Comparison of ENCODE assay signal across 18 mouse cellular contexts in the genomic region with DNA sequence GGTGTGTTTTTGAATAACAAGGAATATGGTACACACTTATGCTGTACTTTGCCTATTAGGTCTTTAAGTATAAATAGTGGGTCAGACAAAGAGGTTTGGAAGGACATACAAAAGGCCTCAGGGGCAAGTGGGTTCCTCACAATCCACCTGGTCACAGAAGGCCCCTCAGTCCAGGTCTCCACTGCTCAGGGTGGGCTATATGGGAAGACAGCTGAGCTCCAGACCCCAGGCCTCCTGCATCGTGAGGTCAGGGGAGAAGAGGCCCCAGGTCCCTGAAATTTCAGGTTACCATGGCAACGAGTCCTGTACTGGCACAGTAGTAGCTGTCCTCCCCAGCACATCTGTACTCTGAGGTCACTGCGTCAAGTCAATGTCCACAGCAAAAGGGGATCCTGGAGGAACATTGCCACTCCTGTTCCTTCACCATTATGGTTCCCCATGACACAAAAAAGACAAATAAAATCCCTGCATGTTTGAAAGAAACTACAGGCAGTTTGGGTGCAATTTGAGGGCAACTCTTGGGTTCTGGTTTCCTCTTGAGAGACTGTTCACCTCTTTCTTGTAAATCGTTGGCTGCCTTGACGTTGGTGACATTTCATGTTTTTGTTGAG.
A peak's percentile ranks its signal among the peaks of the same experiment; 100 is the strongest.
DNase-seq lines count a peak whose midpoint lies in the region; ATAC-seq and TF ChIP-seq lines count a peak whose summit lies in the region.
"Had no signal": no experiment of that assay in that cellular context is flagged by ENCODE, and none has a peak within 500 bp of the region (broad histone marks: within the 10 kb centered on the region; RNA-seq: fewer than 3 reads in every experiment).

No protein-coding gene starts in this region.

- no peak overlapping the region for H3K4me3 ChIP-seq in heart, embryonic 10.5 days
- no peak overlapping the region for H3K4me3 ChIP-seq in neural tube, embryonic 13.5 days
- H3K4me3 ChIP-seq in hindbrain, embryonic 14.5 days (replicated peaks; ENCODE audit: low read length), result no peak overlapping the region
- H3K4me3 ChIP-seq in neural tube, embryonic 14.5 days (ENCODE audit: low read depth, low read length), result no peak overlapping the region
- H3K4me3 ChIP-seq in lung, adult 2 months (replicated peaks; ENCODE audit: extremely low read depth, low read depth, low read length), result no peak overlapping the region
- H3K4me3 ChIP-seq: kidney, embryonic 15.5 days; myocyte; stomach, embryonic 15.5 days had no signal

- no peak for TF ChIP-seq CTCF in lung, adult 2 months (IDR thresholded peaks at IDR 0.05; ENCODE audit: insufficient read depth, low read length)

- no peak overlapping the region for H3K9ac ChIP-seq in neural tube, embryonic 13.5 days
- H3K9ac ChIP-seq in hindbrain, embryonic 14.5 days, result no peak overlapping the region
- H3K9ac ChIP-seq in neural tube, embryonic 14.5 days (replicated peaks; ENCODE audit: low read depth, low read length), result no peak overlapping the region
- H3K9ac ChIP-seq: kidney, embryonic 15.5 days; lung, embryonic 14.5 days; stomach, embryonic 15.5 days had no signal

- H3K4me1 ChIP-seq in heart, embryonic 10.5 days, result no peaks in the 10 kb centered on the region
- H3K4me1 ChIP-seq in neural tube, embryonic 13.5 days (replicated peaks), result peaks cover 3% of the 10 kb centered on the region; the same call in 1 of the 2 replicates
- no peaks in the 10 kb centered on the region for H3K4me1 ChIP-seq in hindbrain, embryonic 14.5 days (replicated peaks; ENCODE audit: control insufficient read depth, insufficient read depth, low read length)
- H3K4me1 ChIP-seq in neural tube, embryonic 14.5 days (ENCODE audit: control insufficient read depth, insufficient read depth, low read length), result no peaks in the 10 kb centered on the region
- no peaks in the 10 kb centered on the region for H3K4me1 ChIP-seq in lung, adult 2 months (ENCODE audit: control insufficient read depth, insufficient read depth, low read length)
- H3K4me1 ChIP-seq: kidney, embryonic 15.5 days; stomach, embryonic 15.5 days had no signal

- no peaks in the 10 kb centered on the region for H3K36me3 ChIP-seq in heart, embryonic 10.5 days
- H3K36me3 ChIP-seq in neural tube, embryonic 13.5 days, result peaks cover 11% of the 10 kb centered on the region
- H3K36me3 ChIP-seq in hindbrain, embryonic 14.5 days (replicated peaks; ENCODE audit: control insufficient read depth, insufficient read depth), result peaks cover 8% of the 10 kb centered on the region; the same call in 1 of the 2 replicates
- no peaks in the 10 kb centered on the region for H3K36me3 ChIP-seq in neural tube, embryonic 14.5 days (ENCODE audit: control insufficient read depth, insufficient read depth, low read length)
- H3K36me3 ChIP-seq: kidney, embryonic 15.5 days had no signal

- no peak overlapping the region for H3K4me2 ChIP-seq in neural tube, embryonic 13.5 days
- no peak overlapping the region for H3K4me2 ChIP-seq in hindbrain, embryonic 14.5 days (replicated peaks)
- H3K4me2 ChIP-seq in neural tube, embryonic 14.5 days (ENCODE audit: low read depth, low read length), result no peak overlapping the region
- H3K4me2 ChIP-seq: kidney, embryonic 15.5 days; lung, embryonic 14.5 days; stomach, embryonic 15.5 days had no signal

- WGBS in heart, embryonic 10.5 days, result 75% methylated on average over 5 of the region's 5 CpGs
- 76% methylated on average over 5 of the region's 5 CpGs for WGBS in neural tube, embryonic 13.5 days
- WGBS in hindbrain, embryonic 14.5 days, result 74% methylated on average over 5 of the region's 5 CpGs
- WGBS in neural tube, embryonic 14.5 days, result 66% methylated on average over 5 of the region's 5 CpGs
- 81% methylated on average over 5 of the region's 5 CpGs for WGBS in lung, adult 2 months

- H3K9me3 ChIP-seq in heart, embryonic 10.5 days, result no peaks in the 10 kb centered on the region
- H3K9me3 ChIP-seq in neural tube, embryonic 13.5 days, result no peaks in the 10 kb centered on the region
- no peaks in the 10 kb centered on the region for H3K9me3 ChIP-seq in hindbrain, embryonic 14.5 days (ENCODE audit: control insufficient read depth, low read length)
- no peaks in the 10 kb centered on the region for H3K9me3 ChIP-seq in neural tube, embryonic 14.5 days (ENCODE audit: control insufficient read depth, low read length)
- H3K9me3 ChIP-seq: kidney, embryonic 15.5 days; stomach, embryonic 15.5 days had no signal

- H3K27me3 ChIP-seq in heart, embryonic 10.5 days (ENCODE audit: insufficient read depth, poor library complexity, severe bottlenecking), result no peaks in the 10 kb centered on the region
- no peaks in the 10 kb centered on the region for H3K27me3 ChIP-seq in neural tube, embryonic 13.5 days
- H3K27me3 ChIP-seq in hindbrain, embryonic 14.5 days (ENCODE audit: control insufficient read depth, insufficient read depth, low read length), result no peaks in the 10 kb centered on the region
- H3K27me3 ChIP-seq in neural tube, embryonic 14.5 days (ENCODE audit: control insufficient read depth, insufficient read depth, low read length), result no peaks in the 10 kb centered on the region
- H3K27me3 ChIP-seq: stomach, embryonic 15.5 days had no signal

- ATAC-seq in neural tube, embryonic 13.5 days (ENCODE audit: low read depth), result 0 out of 2 replicates have a peak, but pooled peaks have one; percentile 24
- ATAC-seq in hindbrain, embryonic 14.5 days (ENCODE audit: low FRiP score), result 0 out of 2 replicates have a peak, but pooled peaks have one; percentile 35
- 0 out of 2 replicates have a peak, but pooled peaks have one; percentile 38 for ATAC-seq in neural tube, embryonic 14.5 days (ENCODE audit: low read depth)
- ATAC-seq: Patski had no signal

- TF ChIP-seq POLR2A in lung, adult 2 months (IDR thresholded peaks at IDR 0.05; ENCODE audit: borderline replicate concordance, extremely low read depth, low read depth, low read length), result no peak

- H3K27ac ChIP-seq in heart, embryonic 10.5 days, result no peak overlapping the region
- H3K27ac ChIP-seq in neural tube, embryonic 13.5 days (replicated peaks), result no peak overlapping the region
- H3K27ac ChIP-seq in hindbrain, embryonic 14.5 days, result no peak overlapping the region
- H3K27ac ChIP-seq in neural tube, embryonic 14.5 days (ENCODE audit: low read depth, low read length), result no peak overlapping the region
- H3K27ac ChIP-seq: kidney, embryonic 15.5 days; stomach, embryonic 15.5 days had no signal

- peak; percentile 67 for DNase-seq in heart, embryonic 10.5 days (ENCODE audit: low spot score)
- DNase-seq in heart, adult 18-20 months, result no peak
- no peak for DNase-seq in neural tube, embryonic 10.5 days (ENCODE audit: extremely low spot score, low spot score)
- no peak for DNase-seq in hindbrain, embryonic 14.5 days (ENCODE audit: low spot score)
- DNase-seq in lung, adult 2 months, result no peak
- no peak for DNase-seq in cerebellum, adult 11 months
- DNase-seq: cerebellum, adult 9-10 months; gastrocnemius, postnatal 25 days; heart, postnatal 10 days; lung, embryonic 14.5 days; right cerebral cortex, postnatal 14 days; thymus, postnatal 14 days had no signal
